Mouse (Mus musculus): ENCODE data around the gene Cbx7.

The Cbx7 gene

DNA sequence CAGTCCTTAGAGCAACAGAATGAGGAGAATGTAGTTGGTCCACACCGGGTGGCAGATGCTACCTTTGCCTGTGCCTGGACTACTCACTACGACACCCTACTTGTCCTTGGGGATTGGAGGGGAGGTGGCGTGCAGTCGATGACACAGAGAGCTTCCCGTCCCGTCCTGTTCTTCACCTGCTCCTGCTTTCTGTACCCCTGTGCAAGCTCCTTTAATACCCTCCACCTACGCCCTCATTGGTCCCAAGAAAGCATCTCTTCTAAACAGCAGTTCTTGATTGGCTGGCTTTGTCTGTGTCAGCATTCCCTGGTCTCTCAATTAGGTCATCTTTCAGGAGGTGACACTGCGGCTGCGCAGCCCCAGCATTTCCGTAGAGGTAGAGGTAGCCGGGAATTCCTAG lies at the start of gene Cbx7:
Gene Cbx7 (minus strand): TSS at position 180 of the 400 bp plus-strand sequence.
- no peak for DNase-seq (ENCODE audit: low spot score)

DNA sequence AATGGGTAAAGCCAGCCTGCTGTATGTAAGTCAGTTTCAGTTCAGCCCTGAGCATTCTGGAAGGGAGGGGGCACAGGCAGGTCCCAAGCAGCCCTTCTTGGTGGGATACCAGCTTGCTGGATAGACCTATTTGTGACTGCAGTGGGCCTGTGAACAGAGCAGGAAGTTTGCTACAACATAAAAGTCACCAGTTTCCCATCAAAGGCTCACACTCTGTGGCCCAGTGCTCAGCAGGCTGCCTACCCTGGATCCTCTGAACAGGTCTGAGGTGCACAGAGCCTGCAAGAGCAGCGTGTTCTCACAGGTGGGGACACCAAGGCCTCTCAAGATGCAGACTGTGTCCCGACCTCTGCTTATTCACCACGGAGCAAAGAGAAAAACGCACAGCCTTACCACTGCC lies 49.6 kb upstream of the Cbx7 start:
- no peak for DNase-seq (ENCODE audit: low spot score)

DNA sequence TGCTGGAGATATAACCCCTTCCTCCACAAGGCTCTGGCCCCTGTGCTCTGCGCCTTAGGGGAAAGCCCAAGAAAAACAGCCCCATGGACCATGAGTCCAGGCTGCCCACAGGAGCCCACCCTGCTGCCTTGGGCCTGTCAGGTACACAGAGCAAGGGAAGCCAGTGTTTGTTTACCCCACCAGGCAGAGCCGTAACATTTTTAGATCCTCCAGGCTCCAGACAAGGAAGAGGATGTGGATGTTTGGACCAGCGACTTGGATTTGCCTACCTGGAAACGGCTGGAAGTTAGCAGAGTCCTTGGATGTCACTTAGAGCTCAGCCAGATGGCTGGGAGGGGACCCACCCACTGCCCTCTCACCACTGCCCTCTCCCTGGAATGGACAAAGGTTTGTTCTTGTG lies 48.7 kb upstream of the Cbx7 start:
- no peak for DNase-seq (ENCODE audit: low spot score)

DNA sequence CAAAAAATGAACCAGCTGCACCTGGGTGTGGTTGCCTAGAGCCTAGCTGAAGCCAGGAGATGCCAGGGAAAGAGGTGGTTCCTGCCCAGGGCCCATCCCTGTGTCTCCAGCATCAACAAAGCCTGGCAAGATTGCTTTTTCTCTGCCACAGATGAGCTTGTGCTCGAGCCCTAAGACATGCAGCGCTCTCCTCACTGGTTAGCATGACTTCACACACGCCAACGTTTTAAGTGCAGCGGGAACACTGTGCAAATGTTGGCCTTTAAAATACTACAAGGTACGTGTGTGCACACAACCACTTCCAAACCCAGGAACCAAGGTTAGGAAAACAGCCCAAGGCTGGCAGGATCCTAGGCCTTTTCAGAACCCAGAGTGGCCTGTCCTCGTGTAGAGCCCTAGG lies 48.3 kb upstream of the Cbx7 start:
- DNase-seq (ENCODE audit: low spot score), result no peak

DNA sequence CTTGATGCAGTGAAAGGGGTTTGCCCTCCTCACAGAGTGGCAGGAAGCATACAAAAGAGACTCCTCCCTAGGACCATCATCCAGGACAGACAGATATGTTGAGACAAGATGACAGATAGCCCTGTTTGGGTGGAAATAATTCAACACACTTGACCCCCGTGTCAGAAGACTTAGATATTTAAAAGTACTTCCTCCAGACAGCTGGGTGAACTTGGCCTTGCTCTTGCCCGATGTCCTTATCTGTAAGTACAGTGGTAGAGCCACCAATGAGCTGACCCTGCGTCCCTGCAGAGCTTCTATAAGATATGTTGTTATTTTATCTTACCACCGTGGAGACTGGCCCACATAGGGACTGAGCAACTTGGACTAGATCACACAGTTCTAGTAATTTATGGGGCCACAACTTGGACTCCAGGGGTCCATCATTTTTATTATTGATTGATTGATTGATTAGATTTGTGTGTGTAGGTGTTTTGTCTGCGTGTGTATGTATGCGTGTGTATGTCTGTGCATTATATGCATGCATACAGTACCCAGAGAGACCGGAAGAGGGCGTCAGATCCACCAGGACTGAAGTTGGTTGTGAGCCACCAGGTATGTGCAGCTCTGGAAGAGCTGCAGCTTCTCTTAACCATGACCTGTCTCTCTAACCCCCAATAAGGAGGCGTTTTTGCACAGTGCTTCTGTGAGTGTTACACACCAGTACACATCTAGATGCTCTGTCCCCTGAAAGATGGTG lies 45.8 kb upstream of the Cbx7 start:
- no peak for DNase-seq (ENCODE audit: low spot score)

DNA sequence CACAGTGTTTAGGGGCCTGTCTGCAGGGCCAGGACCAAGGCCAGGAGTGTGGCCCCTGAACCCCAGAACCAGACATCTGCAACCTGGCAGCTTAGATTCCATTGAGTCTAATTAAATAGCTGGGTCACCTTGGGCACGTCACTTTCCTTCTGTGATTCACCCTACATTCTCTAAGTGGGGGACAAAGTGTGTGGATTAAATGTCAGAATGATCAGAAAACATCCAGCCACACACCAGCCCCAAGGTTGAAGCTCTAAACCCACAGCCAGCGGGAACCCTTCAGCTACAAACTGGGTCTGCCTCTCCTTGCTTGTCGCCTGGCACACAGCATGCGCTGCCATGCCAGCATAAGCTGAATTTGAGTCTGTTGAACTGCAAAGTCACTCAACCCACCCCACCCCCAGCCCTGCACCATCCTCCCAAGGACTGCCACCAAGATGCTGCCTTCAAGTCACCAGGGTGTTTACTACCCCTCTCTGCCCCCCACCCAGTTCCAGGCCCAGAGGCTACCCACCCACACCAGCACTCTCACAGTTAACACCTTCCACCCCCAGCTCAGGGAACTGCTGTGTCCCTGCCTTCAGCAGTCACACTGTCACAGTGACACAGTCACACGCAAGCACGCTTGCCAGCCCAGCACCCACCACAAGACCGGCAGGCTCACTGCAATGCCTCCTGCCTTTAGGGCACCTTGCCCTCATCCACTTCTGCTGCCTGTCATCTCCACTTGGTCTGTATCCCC lies 44.5 kb upstream of the Cbx7 start:
- DNase-seq (ENCODE audit: low spot score), result no peak

DNA sequence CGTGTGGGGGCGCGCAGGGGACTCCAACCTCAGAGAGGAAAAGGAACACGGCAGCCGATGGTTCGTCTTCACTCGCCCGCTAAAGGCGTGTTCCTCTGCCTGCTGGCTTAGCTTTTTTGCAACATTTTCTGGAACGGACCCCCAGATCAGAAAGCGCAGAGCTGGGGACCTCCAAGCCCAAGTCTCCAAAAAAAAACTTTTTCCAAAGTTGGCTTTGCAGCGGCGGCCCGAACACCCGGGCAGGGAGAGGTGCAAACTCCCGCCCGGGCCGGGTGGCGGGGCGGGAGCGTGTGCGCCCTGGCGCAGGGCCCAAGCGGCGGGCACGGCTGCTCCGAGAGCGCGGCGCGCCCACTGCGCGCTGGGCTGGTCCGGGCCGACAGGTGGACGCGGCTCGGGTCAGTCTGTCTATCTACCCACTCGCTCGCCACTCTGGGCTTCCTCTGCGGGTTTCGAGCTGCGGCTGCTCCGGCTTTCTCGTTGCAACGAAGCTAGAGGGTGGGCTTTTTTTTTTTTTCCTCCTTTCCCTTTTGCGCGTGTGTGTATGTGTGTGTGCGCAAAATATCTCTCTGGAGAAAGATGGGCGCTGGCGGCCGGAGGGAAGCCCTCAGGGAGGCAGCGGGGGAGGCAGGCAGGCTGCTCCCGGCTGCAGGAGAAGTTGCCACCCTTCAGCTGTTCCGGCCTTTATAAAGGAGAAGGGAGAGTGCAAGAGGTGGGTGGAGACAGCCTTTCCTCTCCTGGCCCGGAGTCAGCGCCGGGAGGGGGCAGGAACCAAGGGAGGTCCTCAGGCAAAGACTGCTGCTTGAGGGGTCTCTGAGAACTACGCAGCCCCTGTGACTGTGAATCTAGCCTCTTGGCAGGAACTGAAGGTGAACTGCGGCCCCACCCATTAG lies 43.6 kb upstream of the Cbx7 start, which contains the start of gene Pdgfb:
Gene Pdgfb (minus strand): TSS at position 657 of the 890 bp plus-strand sequence.
- DNase-seq (ENCODE audit: low spot score), result no peak

DNA sequence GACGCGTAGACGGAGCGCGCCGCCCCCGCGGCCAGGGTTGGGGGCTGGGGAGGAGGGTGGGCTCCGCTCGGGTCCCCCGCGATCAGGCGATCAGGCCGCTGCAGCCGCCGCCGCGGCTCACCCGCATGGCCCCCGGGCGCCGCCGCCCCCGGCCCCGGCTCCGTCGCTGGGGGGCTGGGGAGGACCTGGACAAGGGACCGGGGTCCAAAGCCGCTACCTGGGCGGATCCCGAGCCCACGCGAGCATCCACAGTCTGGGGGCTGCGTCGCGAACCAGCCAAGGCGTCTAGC lies 43.1 kb upstream of the Cbx7 start:
- DNase-seq (ENCODE audit: low spot score), result no peak

DNA sequence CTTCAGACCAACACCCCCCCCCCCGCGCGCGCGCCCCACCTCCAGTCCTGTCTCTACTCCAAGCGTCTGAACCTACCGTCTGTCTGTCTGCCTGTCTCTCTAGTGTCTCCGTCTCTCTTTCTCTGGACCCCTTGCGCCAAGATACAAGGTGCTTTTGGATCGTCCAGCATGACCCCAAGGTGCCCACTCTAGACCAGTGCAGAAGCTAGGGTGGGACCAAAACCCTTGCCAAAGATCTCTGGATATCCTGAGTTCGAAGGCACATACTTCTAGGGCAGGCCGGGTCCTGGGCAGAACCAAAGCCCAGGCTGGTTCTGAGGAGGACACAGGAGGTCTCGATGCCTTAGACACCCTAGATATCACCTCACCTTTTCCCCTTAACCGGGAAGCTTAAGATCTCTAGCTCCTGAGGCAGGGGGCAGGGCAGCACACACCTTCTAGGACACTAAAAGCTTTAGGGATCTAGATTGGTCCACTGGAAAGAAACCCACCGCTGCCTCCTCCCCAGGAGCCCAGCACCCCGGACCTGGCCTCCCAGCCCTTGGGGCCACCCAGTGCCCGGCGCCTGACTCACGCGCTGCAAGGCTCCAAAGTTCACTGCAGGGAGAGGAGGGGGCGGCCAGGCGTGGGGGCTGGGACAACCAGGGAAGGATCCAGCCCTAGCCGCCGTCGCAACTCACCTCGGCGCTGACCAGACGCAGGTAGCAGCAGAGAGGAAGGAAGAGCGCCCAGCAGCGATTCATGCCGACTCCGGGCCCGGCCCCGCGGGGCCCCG lies 42.5 kb upstream of the Cbx7 start:
- no peak for DNase-seq (ENCODE audit: low spot score)

DNA sequence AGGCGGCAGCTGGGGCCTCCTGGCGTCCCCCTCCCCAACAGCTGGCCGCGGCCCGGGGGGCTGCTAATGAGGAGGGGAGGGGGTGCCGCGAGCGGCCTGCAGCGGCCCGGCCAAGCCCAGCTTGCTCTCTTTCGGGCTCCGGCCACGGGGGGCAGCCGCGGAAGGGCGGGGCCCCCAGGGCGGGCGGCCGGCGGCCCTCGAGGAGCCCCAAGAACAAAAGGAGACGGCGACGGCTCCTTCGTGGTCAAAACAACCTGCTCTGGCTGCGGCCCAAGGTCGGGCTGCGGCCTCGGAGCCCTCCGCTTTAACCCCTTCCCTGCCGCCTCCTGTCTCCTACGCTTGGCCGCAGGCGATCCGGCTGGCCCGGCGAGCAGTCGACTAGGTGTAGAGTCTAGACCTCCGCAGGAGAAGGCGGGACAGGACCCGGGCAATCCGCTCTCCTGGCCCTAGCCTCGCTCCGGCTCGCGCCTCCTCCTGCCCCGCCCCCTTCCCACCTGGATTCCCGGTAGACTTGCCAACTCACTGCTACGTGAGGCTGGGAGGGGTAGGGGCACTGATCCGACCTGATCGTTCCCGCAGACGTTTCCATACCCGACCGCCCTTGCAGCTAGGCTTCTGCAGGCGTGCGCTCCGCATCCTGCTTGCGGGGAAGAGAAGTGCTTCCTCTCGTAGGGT lies 41.7 kb upstream of the Cbx7 start:
- peak; percentile 64 for DNase-seq (ENCODE audit: low spot score)

DNA sequence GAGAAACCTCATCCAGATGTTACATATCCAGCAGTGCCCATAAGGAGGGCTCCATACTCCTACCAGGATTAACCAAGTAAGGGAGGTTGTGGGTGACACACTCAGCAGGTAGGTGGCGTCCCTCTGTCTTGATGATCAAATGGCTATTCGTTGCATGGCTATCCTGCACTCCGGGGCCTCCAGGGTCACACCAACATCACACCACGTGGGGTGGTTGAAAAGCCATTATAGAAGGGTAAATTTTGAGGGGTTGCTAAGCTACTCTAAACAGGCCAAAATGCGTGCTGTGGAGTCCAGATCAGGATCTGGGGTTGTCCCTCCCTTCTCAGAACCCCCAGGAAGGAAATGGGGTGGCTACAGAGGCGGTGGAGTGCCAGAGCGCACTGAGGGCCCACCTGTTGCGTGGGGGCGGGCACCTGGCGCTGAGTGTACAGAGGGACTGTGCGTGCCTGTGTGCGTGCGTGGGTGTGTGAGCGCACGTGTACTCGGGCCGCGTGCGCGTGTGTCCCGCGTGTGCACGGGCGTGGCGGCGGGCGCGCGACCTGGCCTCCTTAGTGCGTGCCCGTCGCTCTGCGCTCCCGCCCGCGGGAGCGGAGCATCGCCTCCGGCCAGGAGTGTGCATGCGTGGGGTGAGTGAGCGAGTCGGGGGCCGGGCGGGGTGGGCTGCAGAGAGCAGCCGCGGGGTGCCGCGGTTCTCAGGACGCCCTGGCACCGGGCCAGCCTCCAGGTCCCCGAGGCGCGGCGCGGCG lies 41.0 kb upstream of the Cbx7 start:
- no peak for DNase-seq (ENCODE audit: low spot score)

DNA sequence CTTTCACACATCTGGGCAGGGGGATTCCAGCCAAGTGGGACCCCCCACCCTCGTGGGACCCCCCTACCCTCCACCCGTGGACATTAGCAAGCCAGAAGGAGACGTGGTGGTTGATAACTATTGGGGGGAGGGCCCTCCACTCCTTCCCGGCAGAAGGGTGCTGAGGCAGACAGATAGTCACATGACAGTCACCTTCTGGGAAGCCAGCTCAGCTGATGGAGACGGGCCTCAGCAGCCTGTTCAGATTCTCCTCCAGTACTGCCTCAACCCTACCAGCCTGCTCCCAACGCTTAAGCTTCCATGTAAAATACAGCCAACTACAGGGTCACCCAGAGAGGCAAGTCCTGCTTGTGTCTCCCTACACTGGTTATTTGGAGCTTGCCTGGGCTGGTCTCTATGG lies 40.3 kb upstream of the Cbx7 start:
- DNase-seq (ENCODE audit: low spot score), result no peak

DNA sequence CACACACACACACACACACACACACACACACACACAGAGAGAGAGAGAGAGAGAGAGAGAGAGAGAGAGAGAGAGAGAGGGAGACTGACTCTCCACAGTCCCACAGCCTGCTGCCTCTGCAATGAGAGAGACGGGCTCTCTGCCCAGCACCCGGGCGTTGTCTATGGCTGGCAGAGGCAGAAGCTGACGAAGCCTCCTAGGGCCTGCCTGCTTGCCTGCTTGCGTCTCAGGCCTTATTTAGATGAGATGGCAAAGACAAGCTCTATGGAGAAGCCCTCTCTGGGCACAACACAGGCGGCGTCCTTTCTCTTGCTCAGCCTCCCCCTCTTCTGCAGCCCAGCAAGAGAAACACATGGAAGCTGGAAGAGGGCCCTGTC lies 39.3 kb upstream of the Cbx7 start:
- no peak for DNase-seq (ENCODE audit: low spot score)

DNA sequence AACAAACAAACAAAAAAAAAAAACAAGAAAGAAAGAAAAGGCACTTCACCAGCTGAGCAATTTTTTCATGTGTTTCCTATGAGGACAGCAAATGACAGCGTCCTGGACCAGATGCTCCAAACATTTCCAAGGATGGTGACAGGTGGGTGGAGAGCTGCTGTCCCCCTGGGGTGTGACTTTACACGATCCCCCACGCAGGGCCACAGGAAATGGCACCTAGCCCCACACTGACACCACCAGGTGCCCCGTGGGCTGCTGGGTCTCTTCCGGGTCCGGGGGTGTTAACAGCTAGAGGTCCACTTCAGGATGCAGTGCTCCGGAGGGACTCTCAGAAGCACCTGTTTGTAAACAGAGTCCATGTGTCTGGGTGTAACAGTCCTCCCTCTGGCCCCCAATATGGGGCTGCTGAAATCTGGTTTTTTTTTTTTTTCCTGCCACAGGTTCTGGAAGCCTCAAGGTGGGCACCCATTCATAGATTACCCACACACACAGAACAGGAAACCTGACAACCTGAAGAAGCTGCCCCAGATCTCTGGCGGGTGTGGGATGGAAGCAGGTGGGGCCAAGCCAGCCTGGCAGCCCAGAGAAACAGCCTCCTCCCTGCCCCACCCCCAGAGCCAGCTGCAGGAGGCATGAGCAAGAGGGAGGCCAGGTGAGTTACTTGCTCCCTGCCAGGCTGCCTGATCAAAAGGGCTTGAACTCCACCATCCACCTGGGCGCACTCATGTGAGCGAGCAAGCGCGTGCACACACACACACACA lies 38.7 kb upstream of the Cbx7 start:
- no peak for DNase-seq (ENCODE audit: low spot score)

DNA sequence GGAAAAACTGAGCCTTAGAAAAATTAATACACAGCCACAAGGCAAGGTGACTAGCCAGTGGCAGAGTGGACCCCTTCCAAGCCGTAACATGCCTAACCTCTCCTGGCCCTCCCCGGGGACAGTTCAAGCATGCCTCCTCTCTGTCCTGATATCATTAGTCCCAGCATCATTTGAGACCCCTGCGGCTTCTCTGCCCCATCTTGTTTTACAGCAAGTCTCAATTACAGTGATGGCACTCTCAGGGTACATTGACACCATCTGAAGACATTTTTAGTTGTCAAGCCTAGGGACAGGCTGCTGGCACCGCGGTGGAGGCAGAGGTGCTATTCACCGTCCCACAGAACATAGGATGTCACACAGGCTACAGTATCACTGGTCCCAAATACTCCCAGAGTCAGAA lies 37.5 kb upstream of the Cbx7 start:
- DNase-seq (ENCODE audit: low spot score), result no peak

DNA sequence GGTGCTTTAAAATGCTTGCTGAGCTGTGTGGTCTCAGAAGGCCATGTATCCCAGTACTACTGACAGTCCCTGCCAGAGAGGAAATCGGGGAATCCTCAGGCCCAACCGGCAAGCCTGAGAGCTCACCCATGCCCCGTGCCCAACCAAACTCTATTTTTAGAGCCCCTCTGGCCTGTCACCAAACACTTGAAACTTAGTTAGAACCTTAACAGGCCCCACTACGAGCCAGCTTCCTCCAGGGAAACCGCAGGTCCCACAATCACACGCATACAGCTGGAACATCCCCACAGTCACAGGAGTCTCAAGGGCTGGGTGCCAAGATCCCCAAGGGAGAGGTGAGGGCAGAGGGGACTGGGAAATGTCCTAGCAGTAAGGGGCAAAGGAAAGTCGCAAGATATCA lies 35.2 kb upstream of the Cbx7 start:
- no peak for DNase-seq (ENCODE audit: low spot score)

DNA sequence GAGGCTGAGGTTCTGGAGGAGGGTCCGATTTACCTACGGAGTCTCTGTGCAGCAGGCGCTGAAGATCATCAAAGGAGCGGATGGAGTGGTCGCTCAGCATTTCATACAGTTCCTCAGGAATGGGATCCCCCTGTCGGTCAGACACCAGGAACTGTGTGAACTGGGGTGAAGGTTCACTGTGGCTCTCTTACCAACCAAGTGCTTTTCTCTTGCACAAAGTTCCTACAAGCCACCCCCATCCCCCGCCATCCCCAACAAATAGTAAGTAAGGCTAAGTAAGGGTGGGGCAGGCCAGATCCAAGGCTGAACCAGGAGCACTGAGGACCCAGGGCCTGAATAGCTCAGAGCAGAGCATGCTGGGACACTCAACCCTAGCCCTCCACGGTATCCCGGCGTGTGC lies 34.5 kb upstream of the Cbx7 start:
- no peak for DNase-seq (ENCODE audit: low spot score)

DNA sequence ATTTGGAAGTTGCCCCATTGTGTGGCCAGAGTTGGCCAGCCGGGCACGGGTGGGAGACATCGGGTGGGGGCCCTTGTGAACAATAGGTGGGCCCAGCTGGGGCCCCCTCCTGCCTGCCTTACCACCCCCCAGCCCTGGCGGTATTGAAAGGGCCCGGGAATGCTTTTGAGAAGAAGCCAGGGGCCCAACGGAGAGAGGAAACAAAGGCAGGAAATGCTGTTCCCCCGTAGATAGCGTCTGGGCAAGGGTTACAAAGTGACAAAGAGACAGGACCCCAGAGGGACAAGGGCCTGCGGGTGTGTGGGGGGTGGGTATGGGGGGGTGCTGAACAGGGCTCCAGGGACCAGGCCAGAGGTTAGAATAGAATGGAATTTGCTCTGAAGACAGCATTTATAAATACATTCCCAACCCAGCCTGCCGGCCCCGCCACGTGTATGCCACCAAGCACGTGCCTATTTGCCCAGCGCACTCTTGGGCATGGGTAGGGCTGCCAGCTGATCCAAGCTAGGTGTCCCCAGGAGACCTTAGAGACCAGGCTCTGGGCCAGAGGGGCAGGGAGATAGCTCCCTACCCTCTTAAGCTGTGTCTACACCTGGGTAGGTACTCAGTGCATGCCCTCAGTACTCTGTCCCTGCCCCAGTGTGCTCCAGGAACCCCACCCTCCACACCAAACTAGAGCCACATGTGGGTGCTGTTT lies 33.9 kb upstream of the Cbx7 start:
- DNase-seq (ENCODE audit: low spot score), result no peak

DNA sequence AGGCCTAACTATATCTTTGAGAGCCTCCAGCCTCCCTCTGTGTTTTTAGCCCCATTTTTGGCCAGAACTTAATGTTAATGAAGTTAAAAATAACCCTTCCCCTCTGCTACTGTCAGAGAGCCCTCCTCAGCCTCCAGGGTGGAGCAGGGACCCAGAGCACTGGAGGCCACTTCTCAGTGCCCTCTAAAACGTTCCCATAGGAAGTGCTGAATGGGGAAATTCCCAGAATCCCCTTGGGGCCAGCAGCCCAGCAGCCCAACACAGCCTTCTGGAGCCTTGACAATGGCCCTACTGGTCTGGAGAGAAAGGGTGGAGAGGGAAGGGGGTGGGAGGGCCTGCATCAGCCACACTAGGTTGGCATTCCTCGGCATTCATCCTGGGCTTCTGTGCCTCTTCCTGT lies 32.7 kb upstream of the Cbx7 start:
- no peak for DNase-seq (ENCODE audit: low spot score)

DNA sequence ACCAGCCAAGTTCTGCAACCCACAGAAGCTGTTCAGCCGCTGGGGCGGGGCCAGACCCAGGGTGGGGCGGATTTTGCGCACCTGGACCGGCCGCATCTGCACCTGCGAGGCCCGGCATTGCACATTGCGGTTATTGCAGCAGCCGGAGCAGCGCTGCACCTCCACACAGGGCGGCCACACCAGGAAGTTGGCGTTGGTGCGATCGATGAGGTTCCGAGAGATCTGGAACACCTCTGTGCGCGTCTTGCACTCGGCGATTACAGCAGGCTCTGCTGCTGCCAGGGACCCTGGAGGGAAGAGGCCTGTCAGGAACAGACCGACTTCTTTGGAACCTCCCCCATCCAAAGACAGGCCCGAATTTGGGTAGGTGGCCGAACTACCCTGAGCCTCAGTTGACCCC lies 30.7 kb upstream of the Cbx7 start:
- DNase-seq (ENCODE audit: low spot score), result no peak

All from urinary bladder, postnatal 14 days (tissue).